Mouse (Mus musculus): ENCODE measurements around the gene Olah. TPM values are rescaled to one million over a fixed set of nuclear protein-coding genes. Genes with fewer than 3 reads are reported as not detected.
A peak's percentile ranks its signal among the peaks of the same experiment; 100 is the strongest.

Gene Olah
- total and polyA plus RNA-seq, 3 experiments = not detected

DNA sequence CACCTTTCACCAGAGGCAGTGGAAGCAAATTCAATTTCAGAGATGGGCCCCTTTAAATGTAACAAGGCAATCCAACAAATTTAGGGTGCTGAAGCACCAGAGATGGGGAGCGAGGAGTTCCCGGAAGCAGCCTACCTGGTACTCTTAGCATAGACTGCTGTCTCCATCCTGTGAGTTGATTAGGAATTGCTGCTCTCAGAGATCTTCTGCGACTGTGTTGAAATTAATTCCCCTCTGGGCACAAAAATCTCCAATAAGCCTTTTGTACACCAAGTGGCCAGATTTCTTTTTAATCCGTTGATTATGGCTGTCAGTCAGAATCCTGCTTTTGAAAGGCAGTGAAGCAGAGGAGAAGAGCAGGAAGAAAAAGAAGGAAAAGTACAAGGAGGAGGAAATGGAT lies 31.9 kb downstream of the Olah start:
- TF ChIP-seq TCF12 (IDR thresholded peaks at IDR 0.05; ENCODE audit: low read depth, low read length) = no peak
- no peak for TF ChIP-seq USF2 (IDR thresholded peaks at IDR 0.05; ENCODE audit: borderline replicate concordance in 1 of 2, insufficient read depth in 1 of 2, low read depth in 1 of 2, low read length in 2 of 2)
- TF ChIP-seq SMC3 (IDR thresholded peaks at IDR 0.05; ENCODE audit: low read depth, low read length) = no peak
- TF ChIP-seq MYB (IDR thresholded peaks at IDR 0.05; ENCODE audit: low read depth, low read length) = no peak
- no peak for TF ChIP-seq USF1 (IDR thresholded peaks at IDR 0.05; ENCODE audit: low read depth, low read length)
- TF ChIP-seq CTCF (IDR thresholded peaks at IDR 0.05 in 2 of 3, conservative IDR thresholded peaks at IDR 0.05 in 1 of 3; ENCODE audit: control insufficient read depth in 1 of 3, insufficient read depth in 1 of 3, low read depth in 2 of 3, low read length in 3 of 3, poor library complexity in 1 of 3, severe bottlenecking in 1 of 3) = no peak
- TF ChIP-seq GABPA (IDR thresholded peaks at IDR 0.05; ENCODE audit: low read depth, low read length) = no peak
- TF ChIP-seq KAT2A (conservative IDR thresholded peaks at IDR 0.05; ENCODE audit: low read depth, low read length) = no peak
- TF ChIP-seq BHLHE40 (IDR thresholded peaks at IDR 0.05; ENCODE audit: borderline replicate concordance, low read depth, low read length) = no peak
- TF ChIP-seq MXI1 (IDR thresholded peaks at IDR 0.05; ENCODE audit: low read depth, low read length) = no peak
- H3K79me2 ChIP-seq (ENCODE audit: control insufficient read depth, insufficient read depth, low read length, poor library complexity) = no peaks in the 10 kb centered on the region
- H3K27me3 ChIP-seq (ENCODE audit: control insufficient read depth in 1 of 2, insufficient read depth in 2 of 2, low read length in 2 of 2) = peaks cover 3 to 5% of the 10 kb centered on the region in 2 experiments; a peak in 3 of 4 replicates
- H3K9me3 ChIP-seq (replicated peaks; ENCODE audit: insufficient read depth, low read length) = no peaks in the 10 kb centered on the region
- no peaks in the 10 kb centered on the region for H3K4me1 ChIP-seq (ENCODE audit: control insufficient read depth in 1 of 2, insufficient read depth in 2 of 2, low read length in 2 of 2)
- H3K4me3 ChIP-seq (ENCODE audit: control insufficient read depth in 1 of 2, insufficient read depth in 1 of 2, low read depth in 2 of 2, low read length in 2 of 2) = no peak overlapping the region
- H3K9ac ChIP-seq (ENCODE audit: control insufficient read depth, low read depth, low read length, poor library complexity, severe bottlenecking) = no peak overlapping the region
- H3K36me3 ChIP-seq (ENCODE audit: control insufficient read depth in 1 of 2, insufficient read depth in 2 of 2, low read length in 2 of 2) = no peaks in the 10 kb centered on the region
- no peak for DNase-seq (ENCODE audit: low read depth, low spot score)
- no peak overlapping the region for H3K27ac ChIP-seq (ENCODE audit: control insufficient read depth, low read depth, low read length)

DNA sequence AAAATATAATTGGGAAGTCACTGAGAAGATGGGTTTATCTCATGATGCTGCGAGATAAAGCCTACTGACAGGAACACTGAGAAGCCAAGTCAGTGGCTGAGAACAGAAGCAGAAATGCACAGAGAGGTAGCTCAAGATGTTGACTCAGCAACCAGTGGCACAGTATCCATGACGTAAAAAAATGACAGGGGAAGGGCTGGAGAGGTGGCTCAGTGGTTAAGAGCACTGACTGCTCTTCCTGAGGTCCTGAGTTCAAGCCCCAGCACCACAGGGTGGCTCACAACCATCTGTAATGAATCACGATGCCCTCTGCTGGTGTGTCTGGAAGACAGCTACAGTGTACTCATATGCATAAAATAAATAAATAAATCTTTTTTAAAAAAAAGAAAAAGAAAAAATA lies 35.9 kb downstream of the Olah start:
- no peak overlapping the region for H3K9ac ChIP-seq (ENCODE audit: control insufficient read depth, low read depth, low read length, poor library complexity, severe bottlenecking)
- no peaks in the 10 kb centered on the region for H3K4me1 ChIP-seq (ENCODE audit: control insufficient read depth in 1 of 2, insufficient read depth in 2 of 2, low read length in 2 of 2)
- DNase-seq (ENCODE audit: low read depth, low spot score) = no peak
- H3K4me3 ChIP-seq (ENCODE audit: control insufficient read depth in 1 of 2, insufficient read depth in 1 of 2, low read depth in 2 of 2, low read length in 2 of 2) = no peak overlapping the region
- H3K27me3 ChIP-seq (ENCODE audit: control insufficient read depth in 1 of 2, insufficient read depth in 2 of 2, low read length in 2 of 2) = peaks cover 0 to 3% of the 10 kb centered on the region in 2 experiments; a peak in 1 of 4 replicates
- peak; percentile 63; the same call in 1 of the 2 replicates for TF ChIP-seq TBP (IDR thresholded peaks at IDR 0.05; ENCODE audit: low read depth, low read length)
- no peak for TF ChIP-seq HCFC1 (IDR thresholded peaks at IDR 0.05; ENCODE audit: low read depth, low read length)
- H3K9me3 ChIP-seq (replicated peaks; ENCODE audit: insufficient read depth, low read length) = no peaks in the 10 kb centered on the region
- H3K36me3 ChIP-seq (ENCODE audit: control insufficient read depth in 1 of 2, insufficient read depth in 2 of 2, low read length in 2 of 2) = no peaks in the 10 kb centered on the region
- no peaks in the 10 kb centered on the region for H3K79me2 ChIP-seq (ENCODE audit: control insufficient read depth, insufficient read depth, low read length, poor library complexity)
- H3K27ac ChIP-seq (ENCODE audit: control insufficient read depth, low read depth, low read length) = no peak overlapping the region

GRCm38 (mm10) chr2:3357887-3358286 lies 39.1 kb downstream of the Olah start:
- no peaks in the 10 kb centered on the region for H3K4me1 ChIP-seq (ENCODE audit: control insufficient read depth in 1 of 2, insufficient read depth in 2 of 2, low read length in 2 of 2)
- no peak overlapping the region for H3K4me3 ChIP-seq (ENCODE audit: control insufficient read depth in 1 of 2, insufficient read depth in 1 of 2, low read depth in 2 of 2, low read length in 2 of 2)
- no peaks in the 10 kb centered on the region for H3K9me3 ChIP-seq (replicated peaks; ENCODE audit: insufficient read depth, low read length)
- H3K9ac ChIP-seq (ENCODE audit: control insufficient read depth, low read depth, low read length, poor library complexity, severe bottlenecking) = no peak overlapping the region
- H3K36me3 ChIP-seq (ENCODE audit: control insufficient read depth in 1 of 2, insufficient read depth in 2 of 2, low read length in 2 of 2) = no peaks in the 10 kb centered on the region
- TF ChIP-seq ELF1 (IDR thresholded peaks at IDR 0.05; ENCODE audit: low read depth, low read length) (no peak), TBP (IDR thresholded peaks at IDR 0.05; ENCODE audit: low read depth, low read length) (no peak), RCOR1 (IDR thresholded peaks at IDR 0.05; ENCODE audit: low read depth, low read length) (no peak), HCFC1 (IDR thresholded peaks at IDR 0.05; ENCODE audit: low read depth, low read length) (no peak), USF1 (IDR thresholded peaks at IDR 0.05; ENCODE audit: low read depth, low read length) (no peak), MAFK (IDR thresholded peaks at IDR 0.05; ENCODE audit: borderline replicate concordance, low read depth, low read length) (no peak), NRF1 (IDR thresholded peaks at IDR 0.05; ENCODE audit: insufficient read depth, low read depth, low read length, poor library complexity, severe bottlenecking) (no peak), RAD21 (IDR thresholded peaks at IDR 0.05; ENCODE audit: low read depth, low read length) (no peak), JUND (IDR thresholded peaks at IDR 0.05; ENCODE audit: low read depth, low read length) (no peak), MAZ (IDR thresholded peaks at IDR 0.05; ENCODE audit: low read depth, low read length) (no peak), CHD2 (IDR thresholded peaks at IDR 0.05; ENCODE audit: low read length) (no peak), E2F4 (IDR thresholded peaks at IDR 0.05; ENCODE audit: borderline replicate concordance, low read depth, low read length) (no peak), MYB (IDR thresholded peaks at IDR 0.05; ENCODE audit: low read depth, low read length) (no peak), BHLHE40 (IDR thresholded peaks at IDR 0.05; ENCODE audit: borderline replicate concordance, low read depth, low read length) (no peak), POLR2AphosphoS2 (IDR thresholded peaks at IDR 0.05; ENCODE audit: low read length) (no peak)
- peak; percentile 18 for DNase-seq (ENCODE audit: low read depth, low spot score)
- H3K27me3 ChIP-seq (ENCODE audit: control insufficient read depth in 1 of 2, insufficient read depth in 2 of 2, low read length in 2 of 2) = no peaks in the 10 kb centered on the region
- H3K27ac ChIP-seq (ENCODE audit: control insufficient read depth, low read depth, low read length) = no peak overlapping the region
- no peaks in the 10 kb centered on the region for H3K79me2 ChIP-seq (ENCODE audit: control insufficient read depth, insufficient read depth, low read length, poor library complexity)
